Mouse (Mus musculus) frontal cortex, postnatal 36 days (tissue): ENCODE data around the gene Nuak1.

ENCODE experiments used
- DNase-seq, 2 experiments: peaks; one replicate each; pipeline ENCODE4 v3.0.0; 2022; ENCODE audit warnings: low spot score in 2 of 2

Gene Nuak1

DNA sequence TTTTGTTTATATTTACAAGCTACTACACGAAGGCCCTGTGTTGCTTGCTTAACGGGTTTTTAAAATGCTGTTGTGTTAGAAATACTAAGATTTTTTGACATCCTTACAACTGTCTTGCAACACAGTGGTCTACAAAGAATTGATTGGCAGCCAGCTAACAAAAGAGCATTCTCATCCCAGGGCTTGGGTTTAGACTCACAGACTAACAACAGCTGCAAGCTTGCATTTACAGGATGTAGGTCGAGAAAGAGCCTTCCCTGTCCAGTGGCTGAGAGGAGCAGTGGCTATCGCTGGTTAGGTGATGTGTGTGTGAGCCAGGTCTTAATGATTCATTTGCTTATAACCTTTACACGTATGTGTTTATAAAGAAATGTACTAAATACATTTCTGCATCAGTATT is 94.7 kb downstream of the Nuak1 start:
- no peak for DNase-seq

- DNase-seq, result no peak
Measured at GRCm38 (mm10) chr10:84343536-84343935, 96.9 kb downstream of the Nuak1 start.

DNA sequence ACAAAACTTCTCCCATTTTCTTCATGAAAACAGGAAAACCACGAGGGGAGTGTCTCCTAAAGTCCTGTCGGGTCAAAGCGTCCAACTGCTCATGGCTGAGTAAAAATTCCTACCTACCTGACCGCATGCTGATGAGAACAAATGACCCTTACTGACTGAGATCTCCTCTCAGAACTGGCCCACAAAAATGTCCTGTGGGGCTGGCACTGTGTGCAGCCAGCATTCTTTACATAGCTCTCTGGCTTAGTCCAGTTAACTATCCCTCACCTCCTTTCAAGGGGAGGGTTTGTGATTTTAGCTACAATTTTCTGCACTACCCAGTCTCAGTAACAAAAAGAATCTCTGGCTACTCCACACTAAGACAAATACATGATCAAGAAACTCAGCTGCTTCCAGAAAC is 100.9 kb downstream of the Nuak1 start:
- no peak for DNase-seq

- DNase-seq, result peak in 1 of 2 experiments; percentile 17
Measured at GRCm38 (mm10) chr10:84338752-84339151, 101.6 kb downstream of the Nuak1 start.

- peak in 1 of 2 experiments; percentile 6 for DNase-seq
Measured at GRCm38 (mm10) chr10:84335441-84335840, 105.0 kb downstream of the Nuak1 start.

DNA sequence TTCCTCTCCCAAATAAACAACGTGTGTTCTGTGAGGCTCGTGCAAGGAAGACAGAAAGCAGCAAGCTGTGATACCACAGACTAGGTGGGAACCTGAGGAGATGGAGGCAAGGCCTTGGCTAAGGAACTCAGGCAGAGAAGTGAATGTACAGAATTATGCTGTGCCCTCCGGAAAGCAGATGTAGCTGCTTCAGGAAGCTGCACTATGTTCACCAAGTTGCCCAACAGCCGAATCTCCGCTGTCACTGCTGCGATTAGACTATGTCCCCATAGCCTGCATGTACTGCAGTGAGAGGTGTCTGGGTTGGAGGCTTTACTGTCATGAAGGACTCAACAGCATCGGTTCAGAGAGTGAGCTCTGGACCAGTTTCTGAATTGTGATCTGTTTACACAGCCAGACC is 110.6 kb downstream of the Nuak1 start:
- DNase-seq, result no peak

DNA sequence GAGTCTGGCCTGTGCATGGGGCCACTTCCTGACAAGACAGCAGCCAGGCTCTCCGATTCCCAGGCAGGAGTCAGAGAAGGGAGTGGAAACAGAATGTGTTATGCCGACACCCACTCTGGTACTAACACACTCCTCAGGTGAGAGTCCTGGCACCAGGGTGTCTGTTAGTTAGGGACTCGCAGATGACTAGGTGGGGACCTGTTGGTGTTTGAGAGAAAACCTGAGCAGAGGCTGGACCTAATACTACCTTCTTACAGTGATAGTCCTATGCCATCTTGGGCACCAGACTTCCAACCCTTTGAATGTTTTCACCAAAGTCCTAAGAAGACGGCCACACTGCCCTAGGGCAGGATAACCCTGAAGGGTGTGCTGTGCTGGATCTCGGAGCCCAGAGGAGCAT is 111.1 kb downstream of the Nuak1 start:
- DNase-seq, result no peak

DNA sequence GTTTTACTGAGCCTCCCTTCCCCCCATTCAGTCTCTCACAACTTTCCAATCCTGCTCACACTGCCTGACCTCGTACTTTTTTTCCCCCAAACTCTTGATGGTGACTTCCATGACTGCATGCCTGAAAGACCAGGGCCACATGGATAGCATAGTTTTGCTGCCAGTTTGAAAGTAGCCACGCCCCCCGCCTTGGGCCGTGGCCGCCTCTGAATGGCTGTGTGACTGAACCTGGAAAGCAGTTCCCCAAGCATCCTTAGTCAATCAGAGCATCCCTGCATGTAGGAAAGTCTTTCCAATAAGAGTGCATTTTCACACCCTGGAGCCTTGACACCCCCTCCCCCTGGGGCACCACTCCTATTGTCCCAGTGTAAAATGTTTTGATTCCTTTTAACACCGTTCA is 116.4 kb downstream of the Nuak1 start:
- DNase-seq, result no peak
